ENCODE assay signal across 10 mouse cellular contexts in genomic region chr3:130923615-130923958, GRCm38 (mm10).
DNase-seq lines count a peak whose midpoint lies in the region; ATAC-seq and TF ChIP-seq lines count a peak whose summit lies in the region.
"Had no signal": no experiment of that assay in that cellular context is flagged by ENCODE, and none has a peak within 500 bp of the region (broad histone marks: within the 10 kb centered on the region; RNA-seq: fewer than 3 reads in every experiment).

No protein-coding gene starts in this region.

- H3K4me1 ChIP-seq in heart, adult 2 months (ENCODE audit: control insufficient read depth, insufficient read depth, low read length), result no peaks in the 10 kb centered on the region
- no peaks in the 10 kb centered on the region for H3K4me1 ChIP-seq in hindbrain, embryonic 11.5 days (replicated peaks; ENCODE audit: control insufficient read depth, insufficient read depth, low read length)
- peaks cover 22% of the 10 kb centered on the region for H3K4me1 ChIP-seq in midbrain, embryonic 12.5 days

- H3K27me3 ChIP-seq in heart, adult 2 months (ENCODE audit: control insufficient read depth, insufficient read depth, low read length), result peaks cover 2% of the 10 kb centered on the region; the same call in 1 of the 2 replicates
- no peaks in the 10 kb centered on the region for H3K27me3 ChIP-seq in hindbrain, embryonic 11.5 days (ENCODE audit: control insufficient read depth, insufficient read depth, low read length)
- peaks cover 19% of the 10 kb centered on the region for H3K27me3 ChIP-seq in midbrain, embryonic 12.5 days

- no peak overlapping the region for H3K27ac ChIP-seq in heart, adult 2 months
- H3K27ac ChIP-seq in hindbrain, embryonic 11.5 days (ENCODE audit: low read depth, low read length), result no peak overlapping the region
- peak overlapping the region; percentile 46; the same call in 1 of the 2 replicates for H3K27ac ChIP-seq in midbrain, embryonic 12.5 days (replicated peaks)

- peak; percentile 58 for ATAC-seq in CD4-positive, CD25-positive, alpha-beta regulatory T cell, adult 4 months
- no peak for ATAC-seq in hindbrain, embryonic 11.5 days (ENCODE audit: low FRiP score)
- peak; percentile 55; the same call in 1 of the 2 replicates for ATAC-seq in midbrain, embryonic 12.5 days (ENCODE audit: low FRiP score, low read depth)

- no peak for TF ChIP-seq CTCF in heart, adult 2 months (IDR thresholded peaks at IDR 0.05)

- intact Hi-C loops in heart, adult 2 months (cut with DNase I), result no loop called here

- TF ChIP-seq POLR2A in heart, adult 2 months (IDR thresholded peaks at IDR 0.05; ENCODE audit: insufficient read depth, low read depth, low read length), result no peak

- H3K4me3 ChIP-seq in heart, adult 2 months, result no peak overlapping the region
- H3K4me3 ChIP-seq in hindbrain, embryonic 11.5 days (ENCODE audit: low read depth, low read length), result no peak overlapping the region
- peak overlapping the region; percentile 24 for H3K4me3 ChIP-seq in midbrain, embryonic 12.5 days

- no peak for TF ChIP-seq EP300 in heart, adult 2 months (IDR thresholded peaks at IDR 0.05; ENCODE audit: insufficient read depth, low read depth, low read length)

- H3K4me2 ChIP-seq in hindbrain, embryonic 11.5 days (replicated peaks; ENCODE audit: low read depth, low read length), result 0 out of 2 replicates have a peak overlapping the region, but pooled peaks have one; percentile 7
- peak overlapping the region; percentile 51 for H3K4me2 ChIP-seq in midbrain, embryonic 12.5 days (replicated peaks)

- H3K9ac ChIP-seq in heart, adult 2 months (ENCODE audit: low read depth, low read length), result no peak overlapping the region
- H3K9ac ChIP-seq in hindbrain, embryonic 11.5 days (ENCODE audit: low read depth, low read length), result no peak overlapping the region
- peak overlapping the region; percentile 49 for H3K9ac ChIP-seq in midbrain, embryonic 12.5 days (replicated peaks)

- no peaks in the 10 kb centered on the region for H3K9me3 ChIP-seq in hindbrain, embryonic 11.5 days (ENCODE audit: control insufficient read depth, low read length)
- no peaks in the 10 kb centered on the region for H3K9me3 ChIP-seq in midbrain, embryonic 12.5 days

- 53% methylated on average over 8 of the region's 8 CpGs for WGBS in heart, adult 2 months
- WGBS in hindbrain, embryonic 11.5 days, result 63% methylated on average over 8 of the region's 8 CpGs
- 32% methylated on average over 8 of the region's 8 CpGs for whole genome bisulfite sequencing in midbrain, embryonic 12.5 days

- no peaks in the 10 kb centered on the region for H3K36me3 ChIP-seq in heart, adult 2 months (ENCODE audit: control insufficient read depth, insufficient read depth, low read length)
- H3K36me3 ChIP-seq in hindbrain, embryonic 11.5 days (ENCODE audit: control insufficient read depth, insufficient read depth, low read length), result no peaks in the 10 kb centered on the region
- H3K36me3 ChIP-seq in midbrain, embryonic 12.5 days, result no peaks in the 10 kb centered on the region

- peak; percentile 72 for DNase-seq in heart, adult 11 months
- no peak for DNase-seq in heart, adult 2 months
- DNase-seq in hindbrain, embryonic 11.5 days (ENCODE audit: low spot score), result peak; percentile 27
- DNase-seq in layer of hippocampus, postnatal 10 days (ENCODE audit: low spot score in 2 of 2), result no peak
- DNase-seq in adipocyte (ENCODE audit: low spot score), result no peak
- DNase-seq in adrenal gland, postnatal 25 days, result no peak
- DNase-seq: kidney, adult 18-20 months; lung, postnatal 14 days had no signal

- no peaks in the 10 kb centered on the region for H3K79me2 ChIP-seq in heart, adult 2 months (replicated peaks; ENCODE audit: control insufficient read depth, insufficient read depth, low read length)

Comparison
In these comparisons a context has a peak if more than half of its experiments do, and no peak if none do; other contexts are left out.
1. DNase-seq: peak in heart, adult 11 months (single experiment) and hindbrain, embryonic 11.5 days (single experiment); none in heart, adult 2 months (0 of 2), layer of hippocampus, postnatal 10 days (0 of 2), adipocyte (single experiment) and adrenal gland, postnatal 25 days (single experiment).